Mouse (Mus musculus) G1E-ER4 (cell line): ENCODE measurements around the gene Cfap299. TPM values are rescaled to one million over a fixed set of nuclear protein-coding genes. Genes with fewer than 3 reads are reported as not detected.

ENCODE experiments used
- GATA1 ChIP-seq: IDR thresholded peaks from one replicate; pipeline ENCODE4 v1.8.0; 2012; ENCODE audit warnings: low read length, inconsistent platforms
- polyA plus RNA-seq: library from polyadenylated mRNA; stranded (reverse); fragments of >175 nt; gene quantifications from 2 replicates; pipeline ENCODE4 v1.2.3, GENCODE M21; 2012

Cfap299 gene
- polyA plus RNA-seq, 1 experiment = not detected

DNA sequence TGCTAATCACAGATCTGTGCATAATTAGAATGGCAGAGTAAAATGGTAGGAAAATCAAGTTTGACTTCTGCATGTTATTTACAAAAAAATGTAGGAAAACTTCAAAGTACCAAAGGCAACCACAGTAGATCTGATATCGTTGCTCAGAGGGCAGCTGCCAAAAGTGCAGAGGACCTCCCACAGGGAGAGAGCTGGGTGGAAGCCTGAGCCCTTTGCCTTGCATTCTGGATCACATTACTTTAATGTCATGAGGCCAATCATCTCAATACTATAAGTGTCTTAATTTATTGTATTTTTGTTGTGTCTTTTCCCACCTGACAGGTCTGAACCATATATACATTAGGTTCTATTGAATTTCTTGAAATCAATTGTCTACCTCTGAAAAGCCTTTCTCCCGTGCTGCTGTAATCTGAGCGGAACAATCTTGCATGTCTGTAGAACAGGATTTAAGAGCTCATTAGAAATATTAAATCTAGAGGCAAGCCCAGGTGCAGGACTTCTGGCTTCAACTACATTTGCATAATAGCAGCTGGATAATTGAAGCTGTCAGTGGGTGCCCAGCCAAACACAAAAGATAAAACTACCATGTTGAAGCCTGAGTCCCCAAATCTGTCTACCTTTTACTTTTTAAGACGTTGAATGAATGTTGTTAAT is 137.9 kb downstream of the Cfap299 start:
- no peak for TF ChIP-seq GATA1

GRCm38 (mm10) chr5:98470052-98470451 is 140.9 kb downstream of the Cfap299 start:
- no peak for TF ChIP-seq GATA1

- no peak for TF ChIP-seq GATA1
These were observed 147.4 kb downstream of the Cfap299 start for GRCm38 (mm10) chr5:98476539-98476938.

GRCm38 (mm10) chr5:98477261-98477660 is 148.2 kb downstream of the Cfap299 start:
- TF ChIP-seq GATA1 = no peak

- TF ChIP-seq GATA1 = no peak
These were observed 154.4 kb downstream of the Cfap299 start for GRCm38 (mm10) chr5:98483507-98483906.

DNA sequence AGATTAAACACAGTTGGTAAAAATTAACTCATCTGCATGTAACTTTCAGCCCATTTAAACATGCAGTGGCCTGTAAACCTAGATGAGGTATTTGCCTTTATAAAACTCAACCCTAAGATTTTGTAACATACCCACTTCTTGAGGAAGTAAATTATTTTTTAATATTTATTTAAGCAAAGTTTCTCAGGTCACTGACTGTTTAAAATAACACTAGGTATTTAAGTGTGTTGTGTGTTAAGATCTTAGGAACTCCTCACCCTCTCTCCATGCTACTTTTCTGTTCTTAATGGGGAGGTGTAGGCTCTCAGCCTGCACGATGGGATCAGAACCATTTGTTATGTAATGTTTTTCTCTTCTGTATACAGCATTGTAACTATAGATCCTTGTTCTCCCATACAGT is 156.1 kb downstream of the Cfap299 start:
- TF ChIP-seq GATA1 = no peak

DNA sequence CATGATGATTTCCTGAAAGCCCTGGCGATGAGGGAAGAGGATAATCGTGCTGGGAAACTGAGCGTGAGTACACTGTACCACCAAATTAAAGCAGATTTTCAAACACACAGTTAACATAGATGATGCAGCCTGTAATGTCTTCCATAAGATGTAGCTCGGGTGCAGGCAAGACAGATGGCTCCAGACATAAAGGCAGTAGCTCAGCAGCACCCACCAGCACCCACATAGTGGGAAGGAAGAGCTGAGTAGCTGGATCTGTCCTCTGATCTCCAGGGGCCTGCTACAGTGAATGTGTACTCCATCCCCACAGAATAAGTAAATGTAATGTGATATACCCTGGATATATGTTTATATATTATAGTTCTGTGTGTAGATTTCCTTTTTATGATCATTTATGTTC is 169.2 kb downstream of the Cfap299 start:
- TF ChIP-seq GATA1 = no peak

DNA sequence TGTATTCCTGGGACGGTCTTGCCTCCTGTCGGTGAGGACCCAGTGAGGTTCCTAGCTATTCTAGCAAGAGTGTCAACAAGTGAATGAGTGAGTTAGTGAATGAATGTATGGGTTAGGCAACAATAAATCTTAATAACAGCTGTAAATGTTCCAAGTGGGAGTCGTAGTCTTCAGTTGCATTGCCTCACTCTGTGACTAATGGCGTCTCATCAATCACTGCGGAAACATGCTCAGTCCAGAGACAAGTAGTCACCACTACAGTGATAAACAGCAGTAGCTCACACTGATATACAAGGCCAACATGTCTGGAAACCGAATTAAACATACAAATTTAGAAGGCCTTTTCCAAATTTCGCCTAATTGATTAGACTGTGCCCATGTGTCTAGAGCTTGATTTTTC is 187.1 kb downstream of the Cfap299 start:
- TF ChIP-seq GATA1 = no peak

- no peak for TF ChIP-seq GATA1
These were observed 191.0 kb downstream of the Cfap299 start for GRCm38 (mm10) chr5:98520118-98520517.

DNA sequence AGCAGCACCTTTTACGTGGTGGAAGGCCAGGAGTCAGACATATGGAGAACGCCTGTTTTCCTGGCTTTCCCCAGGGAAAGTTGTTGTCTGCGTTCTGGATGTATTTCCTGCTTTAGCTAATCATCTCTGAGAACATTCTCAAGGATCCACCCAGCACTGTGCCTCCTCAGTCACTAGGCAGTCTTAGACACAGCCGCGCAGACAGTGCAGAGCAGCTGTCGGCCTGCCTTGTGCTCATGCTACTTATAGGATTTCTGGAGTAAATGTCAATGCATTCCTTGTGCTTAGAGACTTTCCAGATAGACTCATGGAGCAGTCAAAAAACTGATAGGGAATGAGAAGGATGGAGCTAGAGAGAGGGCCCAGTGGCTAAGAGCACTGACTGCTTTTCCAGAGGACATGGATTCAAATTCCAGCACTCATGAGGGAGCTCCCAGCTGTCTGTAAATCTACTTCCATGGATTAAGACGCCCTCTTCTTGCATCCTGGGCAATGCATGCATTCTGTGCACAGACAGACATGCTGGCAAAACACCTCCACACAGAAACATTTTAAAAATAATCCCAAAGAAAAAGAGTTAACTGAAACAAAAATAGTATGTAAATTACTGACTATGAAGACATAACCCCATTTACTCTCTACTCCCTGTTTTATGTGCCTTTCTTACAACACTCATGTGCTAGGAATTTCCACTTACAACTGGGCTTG is 193.3 kb downstream of the Cfap299 start:
- TF ChIP-seq GATA1 = no peak

DNA sequence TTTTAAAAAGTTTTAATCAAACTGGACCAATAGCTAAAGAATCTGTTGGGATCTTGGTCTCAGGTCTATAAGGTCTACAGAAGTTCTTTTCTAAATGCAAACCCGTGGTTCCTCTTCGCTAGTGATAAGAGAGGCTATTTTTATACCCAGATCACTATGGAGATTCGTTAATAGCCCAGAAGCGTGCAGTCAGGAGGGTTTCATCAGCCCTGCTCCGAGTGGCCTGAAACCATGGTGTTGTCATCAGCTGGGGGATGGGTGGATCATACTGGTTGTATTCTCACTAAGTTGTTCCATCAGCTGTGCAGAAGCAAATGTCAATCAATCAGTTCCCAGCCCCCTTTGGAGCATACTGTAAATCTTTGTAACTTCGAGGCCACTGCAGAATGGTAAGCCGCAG is 193.9 kb downstream of the Cfap299 start:
- TF ChIP-seq GATA1 = no peak

DNA sequence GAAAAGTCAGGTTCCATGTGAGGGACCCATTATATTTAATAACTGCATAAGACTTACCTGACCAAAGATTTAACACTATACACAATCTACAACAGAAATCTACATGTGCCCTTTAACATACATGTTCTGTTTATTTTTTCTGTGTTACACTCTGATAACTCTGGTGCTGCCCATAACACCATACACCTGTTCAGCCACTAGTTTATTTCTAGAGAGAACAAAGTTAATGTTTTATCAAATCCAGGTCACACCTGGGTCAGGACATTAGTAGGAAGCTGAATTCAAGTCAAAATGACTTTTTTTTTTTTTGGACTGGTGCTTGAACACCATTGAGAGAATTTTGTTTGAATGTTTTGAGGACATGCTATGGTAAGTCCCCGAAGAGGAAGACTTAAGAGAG is 194.7 kb downstream of the Cfap299 start:
- no peak for TF ChIP-seq GATA1

DNA sequence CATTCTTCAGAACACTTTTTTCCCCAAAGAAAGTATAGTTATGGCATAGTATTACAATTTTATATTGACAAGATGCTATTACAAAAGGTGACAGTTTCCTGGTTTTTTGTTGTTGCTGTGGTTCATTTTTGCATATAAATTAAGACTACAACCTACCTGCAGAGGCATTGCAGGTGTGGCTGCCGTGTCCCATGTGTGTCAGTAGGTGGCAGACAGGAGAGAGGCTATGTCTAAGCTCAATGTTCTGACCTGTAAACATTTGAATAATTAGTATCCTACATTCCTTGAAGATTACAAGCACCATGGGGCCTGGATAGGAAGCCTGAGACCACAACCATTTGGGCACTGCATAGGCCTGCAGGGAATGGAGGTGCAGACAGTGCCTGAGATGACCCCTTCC is 212.2 kb downstream of the Cfap299 start:
- no peak for TF ChIP-seq GATA1

DNA sequence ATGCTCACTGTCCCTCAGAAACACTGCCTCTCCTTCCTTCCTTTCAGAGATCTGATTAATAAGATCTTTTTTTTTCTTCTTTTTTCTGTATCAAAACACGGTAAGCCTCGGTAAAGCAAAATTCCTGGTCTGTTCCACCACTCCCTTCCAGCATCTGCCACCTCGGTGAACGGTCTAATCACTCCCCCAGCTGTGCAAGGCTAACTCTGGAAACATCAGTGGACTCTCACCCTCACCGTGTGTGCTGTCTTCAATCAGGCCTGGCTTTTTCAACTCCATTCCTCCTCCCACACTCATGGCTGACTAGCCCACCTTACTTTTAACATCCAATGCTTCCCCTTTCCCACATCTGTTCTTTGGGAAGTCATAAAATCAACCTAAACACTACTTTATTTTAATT is 221.2 kb downstream of the Cfap299 start:
- TF ChIP-seq GATA1 = no peak

DNA sequence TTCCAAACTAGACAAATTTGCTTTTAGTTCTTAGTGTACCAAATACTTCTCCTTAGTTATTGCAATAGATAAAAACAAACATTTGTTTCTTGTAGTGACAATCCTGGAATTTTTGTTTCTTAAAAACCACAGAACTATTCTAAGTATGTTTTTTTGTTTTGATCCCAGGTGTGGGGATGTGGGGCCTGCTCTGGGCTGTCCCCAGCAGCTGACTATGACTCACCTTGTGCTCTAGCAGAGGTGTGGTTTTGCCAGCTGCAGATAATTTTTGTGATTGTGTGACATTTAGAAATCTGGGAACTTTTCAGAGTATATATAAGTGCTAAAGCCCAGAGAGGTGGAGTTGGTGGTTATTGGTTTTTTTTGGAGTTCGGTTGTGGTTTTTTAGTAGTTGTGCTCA is 221.8 kb downstream of the Cfap299 start:
- TF ChIP-seq GATA1 = no peak

GRCm38 (mm10) chr5:98552395-98552794 is 223.3 kb downstream of the Cfap299 start, which contains the start of gene Gm11111:
Gene Gm11111, plus strand, starts transcription at chr5:98552695.
- TF ChIP-seq GATA1 = no peak
